Mouse (Mus musculus): ENCODE measurements at regions not wholly inside any gene's neighbourhood (a gene's known extent, or its start where the extent isn't known, plus 50 kb on each side); places are given as distances from the start of the nearest gene placed in this dataset.

DNA sequence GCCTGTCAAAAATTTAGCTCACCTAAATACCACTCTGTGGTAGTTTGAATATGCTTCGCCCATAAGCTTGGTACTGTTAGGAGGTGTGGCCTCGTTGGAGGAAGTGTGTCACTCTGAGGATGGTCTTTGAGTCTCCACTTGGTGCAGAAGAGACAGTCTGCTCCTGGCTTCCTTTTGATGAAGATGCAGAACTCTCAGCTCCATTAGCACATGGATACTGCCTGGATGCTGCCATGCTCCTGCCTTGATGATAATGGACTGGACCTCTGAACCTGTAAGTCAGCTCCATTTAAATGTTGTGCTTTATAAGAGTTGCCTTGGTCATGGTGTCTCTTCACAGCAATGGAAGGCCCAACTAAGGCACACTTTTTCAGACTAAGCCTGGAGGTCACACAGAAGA is 56.9 kb upstream of the Pik3r1 start:
- DNase-seq (ENCODE audit: extremely low spot score, low spot score) = no peak

- no peak for DNase-seq (ENCODE audit: extremely low spot score, low spot score)
Observed at GRCm38 (mm10) chr13:101831872-101832629, 64.0 kb upstream of the Pik3r1 start.

DNA sequence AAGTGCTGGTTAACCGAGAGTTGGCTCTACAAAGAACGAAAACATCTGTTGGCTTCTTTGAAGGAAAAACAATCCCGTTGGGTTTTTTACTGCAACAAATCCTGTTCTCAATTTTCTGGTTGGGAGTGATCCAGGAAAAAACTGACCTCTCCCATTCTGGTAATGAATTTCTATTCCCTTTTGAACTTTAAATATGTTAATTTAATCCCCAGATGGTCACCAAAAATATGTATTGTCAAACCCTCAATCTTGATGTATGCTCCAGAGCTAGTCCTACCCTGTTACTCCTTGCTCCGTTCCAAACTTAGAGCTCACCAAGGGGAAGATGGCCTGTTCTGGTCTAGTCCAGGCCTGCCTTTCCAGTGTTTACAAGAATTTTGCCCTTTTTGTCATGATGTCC is 66.5 kb upstream of the Pik3r1 start:
- no peak for DNase-seq (ENCODE audit: extremely low spot score, low spot score)

GRCm38 (mm10) chr13:101836992-101837391 is 69.0 kb upstream of the Pik3r1 start:
- DNase-seq (ENCODE audit: extremely low spot score, low spot score) = no peak

DNA sequence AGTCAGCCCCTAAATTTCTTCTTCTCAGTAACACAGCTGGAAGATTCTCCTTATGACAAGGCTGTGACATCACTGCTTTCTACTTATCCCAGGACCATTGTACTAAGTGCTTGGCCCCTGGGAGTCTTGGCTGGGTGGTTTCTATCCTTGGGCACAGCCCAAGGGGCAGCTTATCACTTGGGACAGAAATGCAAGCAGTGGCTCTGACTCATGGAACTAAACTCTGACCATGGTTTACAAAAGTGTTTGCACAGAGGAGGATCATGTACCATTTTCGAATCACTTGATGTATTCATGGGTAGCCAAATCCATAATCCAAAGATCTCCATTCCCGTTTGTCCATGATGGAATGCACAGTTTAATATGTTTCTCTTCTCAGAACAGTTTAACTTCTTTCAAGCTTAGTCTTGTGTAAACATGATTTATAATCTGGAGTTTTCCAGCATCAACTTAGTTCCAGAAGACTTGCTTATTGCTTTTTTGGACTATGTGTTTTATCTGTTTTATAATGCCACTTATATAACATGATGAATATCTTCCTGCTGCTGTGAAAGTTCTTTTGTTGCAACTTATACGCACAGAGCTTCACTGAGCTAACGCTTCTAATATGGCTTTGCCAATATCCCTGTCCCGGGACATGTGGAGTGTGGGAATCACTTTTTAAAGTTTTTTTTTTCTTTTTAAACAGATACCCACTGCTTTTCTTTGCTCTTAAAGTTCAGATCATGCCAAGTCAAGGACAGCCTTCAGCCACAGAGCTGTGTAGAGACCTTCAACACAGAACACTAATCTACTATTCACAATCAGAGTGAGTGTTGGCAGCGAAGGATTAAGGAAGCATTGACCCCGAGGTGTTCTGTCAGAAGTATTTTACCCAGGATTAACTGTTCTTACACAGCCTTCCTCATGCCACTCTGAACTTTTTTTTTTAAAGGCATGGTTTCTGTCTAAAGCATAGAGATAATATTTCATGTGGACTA is 76.7 kb upstream of the Pik3r1 start:
- no peak for DNase-seq (ENCODE audit: extremely low spot score, low spot score)

GRCm38 (mm10) chr13:101846016-101846415 is 78.0 kb upstream of the Pik3r1 start:
- DNase-seq (ENCODE audit: extremely low spot score, low spot score) = no peak

DNA sequence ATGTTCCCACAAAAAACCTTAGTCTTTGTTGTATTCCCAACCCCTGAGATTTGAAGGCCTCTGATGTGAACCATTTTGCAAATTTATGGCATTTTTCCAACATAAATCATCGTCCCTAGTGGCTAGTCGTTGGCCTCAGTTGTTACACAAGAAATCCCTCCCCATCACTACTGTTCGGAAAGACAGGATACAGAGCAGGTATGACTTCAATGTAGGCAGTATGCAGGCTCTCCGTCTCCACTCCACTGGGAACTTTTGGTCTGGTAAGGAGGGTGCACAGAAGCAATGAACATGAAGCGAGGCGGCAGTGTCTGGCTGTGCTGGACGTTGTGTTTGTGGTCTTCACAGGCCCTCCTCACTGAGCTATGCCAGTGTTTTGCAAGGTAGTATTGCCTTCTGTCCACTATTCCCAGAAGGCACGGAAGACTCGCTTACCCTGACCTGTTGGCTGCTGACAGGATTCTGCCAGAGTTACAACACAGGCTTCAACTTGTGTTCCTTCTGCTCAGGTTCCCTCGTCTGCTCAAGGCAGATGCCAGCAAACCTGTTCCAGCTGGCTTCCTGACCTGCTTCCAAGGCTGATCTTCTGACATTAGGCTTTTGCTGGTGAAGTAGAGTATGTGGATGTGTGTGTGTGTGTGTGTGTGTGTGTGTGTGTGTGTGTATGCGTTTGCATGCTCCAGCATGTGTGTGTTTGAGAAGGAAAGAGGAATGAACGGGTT is 80.0 kb upstream of the Pik3r1 start:
- DNase-seq (ENCODE audit: extremely low spot score, low spot score) = no peak

DNA sequence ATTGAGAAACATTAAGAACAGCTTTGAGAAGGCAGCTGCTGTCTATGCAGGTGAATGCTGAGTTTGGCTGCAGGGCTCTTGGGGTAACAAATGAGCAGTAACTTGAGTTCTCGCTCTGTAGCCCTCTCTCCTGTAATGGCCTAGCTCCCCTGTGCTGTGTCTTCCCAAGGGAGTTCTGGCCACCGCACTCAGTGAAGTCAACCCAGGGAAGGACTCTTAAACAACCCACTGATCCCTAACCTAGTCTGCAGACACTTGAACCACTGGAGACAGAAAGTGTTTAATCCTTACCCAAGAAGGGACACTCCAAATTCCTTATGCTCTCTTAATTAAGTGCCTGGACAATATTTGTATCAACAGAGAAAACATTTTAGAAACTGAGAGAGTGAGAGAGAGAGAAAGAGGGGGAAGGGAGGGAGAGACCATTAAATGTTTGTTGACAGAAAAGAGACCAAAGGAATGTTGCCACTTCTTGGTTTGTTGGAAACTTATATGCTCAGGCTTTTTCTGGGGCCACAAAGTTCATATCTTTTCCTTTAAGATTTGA is 80.7 kb upstream of the Pik3r1 start:
- DNase-seq (ENCODE audit: extremely low spot score, low spot score) = no peak

DNA sequence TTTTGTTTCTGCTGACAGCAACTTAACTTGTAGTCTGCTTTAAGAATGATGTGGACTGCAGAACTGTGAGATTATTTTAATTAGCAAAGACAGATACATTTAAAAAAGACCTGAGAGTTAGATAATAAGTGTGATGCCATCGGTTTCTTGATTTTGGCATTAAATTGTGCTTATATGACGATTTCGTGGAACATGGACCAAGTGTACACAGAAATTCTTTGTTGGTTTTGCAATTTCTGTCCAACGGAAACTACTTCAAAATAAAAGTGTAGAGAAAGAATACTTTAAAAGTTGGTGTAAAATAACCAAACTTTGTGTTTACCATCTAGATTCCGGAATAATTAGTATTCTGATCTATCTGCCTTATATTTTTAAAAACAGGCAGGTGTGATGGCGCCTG is 81.4 kb upstream of the Pik3r1 start:
- no peak for DNase-seq (ENCODE audit: extremely low spot score, low spot score)

- DNase-seq (ENCODE audit: extremely low spot score, low spot score) = no peak
Observed at GRCm38 (mm10) chr13:101851329-101851728, 83.3 kb upstream of the Pik3r1 start.

DNA sequence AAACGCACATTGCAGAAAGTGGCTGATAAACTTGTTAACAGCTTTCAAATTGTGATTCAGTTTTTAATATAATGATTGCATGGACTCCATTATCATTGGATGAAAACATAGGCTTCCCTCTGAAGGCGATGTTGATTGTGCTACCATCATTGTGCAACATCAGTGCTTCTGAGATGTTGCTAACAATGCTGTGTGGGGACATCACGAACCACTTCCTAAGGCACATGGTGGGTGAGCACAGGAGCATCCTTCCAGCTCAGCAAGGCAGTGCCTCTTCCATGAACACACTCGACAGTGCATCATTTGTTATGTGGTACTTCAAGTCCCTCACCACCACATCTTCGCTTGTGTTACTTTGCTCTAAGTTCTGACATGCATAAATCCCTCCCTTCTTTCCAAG is 84.9 kb upstream of the Pik3r1 start:
- no peak for DNase-seq (ENCODE audit: extremely low spot score, low spot score)

- DNase-seq (ENCODE audit: extremely low spot score, low spot score) = no peak
Observed at GRCm38 (mm10) chr13:101855141-101855540, 87.1 kb upstream of the Pik3r1 start.

- no peak for DNase-seq (ENCODE audit: extremely low spot score, low spot score)
Observed at GRCm38 (mm10) chr13:101860704-101861103, 92.7 kb upstream of the Pik3r1 start.

DNA sequence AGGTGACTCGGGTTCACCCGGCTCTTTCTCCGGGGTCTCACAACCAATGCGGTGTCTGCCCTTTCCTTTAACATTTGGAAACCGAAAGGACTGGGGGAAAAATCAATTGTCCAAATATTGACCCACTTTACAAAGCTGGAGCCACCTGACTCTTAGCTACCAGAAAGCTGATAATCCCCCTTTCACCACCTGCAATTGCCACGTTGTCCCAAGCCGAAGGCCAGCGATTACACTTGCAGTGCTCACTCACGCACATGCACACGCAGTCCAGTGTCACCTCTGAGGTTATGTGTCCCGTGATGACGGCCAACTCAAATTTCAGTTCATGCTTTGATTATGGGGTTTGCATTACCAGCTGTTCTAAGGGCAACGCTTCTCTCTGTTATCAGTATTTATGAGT is 94.0 kb upstream of the Pik3r1 start:
- DNase-seq (ENCODE audit: extremely low spot score, low spot score) = no peak

GRCm38 (mm10) chr13:101863015-101863414 is 95.0 kb upstream of the Pik3r1 start:
- DNase-seq (ENCODE audit: extremely low spot score, low spot score) = no peak

DNA sequence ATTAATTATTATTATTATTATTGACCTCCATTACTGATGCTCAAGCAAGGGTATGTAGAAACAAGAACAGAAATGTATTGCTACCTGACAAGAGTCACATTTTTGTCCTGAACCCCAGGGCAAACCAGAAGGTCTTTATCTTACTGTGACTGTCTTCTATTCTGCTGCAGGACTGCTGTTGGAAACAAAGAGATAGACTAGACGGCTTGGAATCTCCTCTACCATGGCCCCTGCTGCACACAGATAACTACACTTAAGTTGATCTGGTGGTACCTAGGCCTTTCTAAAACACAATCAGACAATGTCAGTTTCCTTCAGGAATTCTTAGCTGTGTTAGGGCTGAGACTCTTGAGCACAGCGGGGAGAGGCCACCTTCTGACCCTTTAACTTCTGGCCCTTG is 95.6 kb upstream of the Pik3r1 start:
- DNase-seq (ENCODE audit: extremely low spot score, low spot score) = no peak

DNA sequence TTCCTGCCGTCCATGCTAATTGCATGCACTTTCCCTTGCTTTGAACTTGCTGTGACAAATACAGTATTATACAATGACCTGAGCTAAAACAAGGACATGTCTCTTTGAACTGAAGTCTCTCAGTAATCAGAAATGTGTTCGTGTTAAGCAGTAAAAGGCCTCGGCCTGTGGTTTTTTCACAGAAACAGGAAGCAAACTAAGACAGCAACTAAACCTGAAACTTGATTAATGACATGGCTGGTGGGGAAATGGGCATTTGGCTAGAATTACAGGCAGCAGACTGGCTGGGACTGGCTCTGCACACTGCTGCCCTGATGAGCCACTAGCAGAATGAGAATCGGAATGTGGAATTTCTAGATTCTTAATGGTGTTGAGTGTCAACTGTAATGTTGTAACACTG is 98.8 kb upstream of the Pik3r1 start:
- no peak for DNase-seq (ENCODE audit: extremely low spot score, low spot score)

GRCm38 (mm10) chr13:101874761-101875160 is 106.7 kb upstream of the Pik3r1 start:
- DNase-seq (ENCODE audit: extremely low spot score, low spot score) = no peak

DNA sequence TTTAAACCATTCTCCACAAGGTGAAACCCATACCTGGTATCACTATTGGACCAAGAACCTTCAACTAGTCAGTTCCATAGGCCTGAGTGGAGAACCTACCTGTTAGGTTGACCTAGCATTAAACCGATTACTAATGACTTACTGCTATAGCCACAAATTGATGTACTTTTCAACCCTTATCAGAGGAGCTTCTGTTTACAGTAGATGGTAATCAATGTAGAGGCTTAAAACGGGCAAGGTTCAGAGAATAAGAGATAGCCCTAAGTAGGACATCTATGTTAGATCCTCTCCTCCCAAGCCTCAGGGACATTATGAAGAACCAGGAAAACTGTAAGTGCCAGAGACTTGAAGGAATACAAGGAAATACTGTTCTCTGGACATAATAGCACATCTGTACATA is 108.1 kb upstream of the Pik3r1 start:
- no peak for DNase-seq (ENCODE audit: extremely low spot score, low spot score)

GRCm38 (mm10) chr13:101876601-101877000 is 108.6 kb upstream of the Pik3r1 start:
- DNase-seq (ENCODE audit: extremely low spot score, low spot score) = no peak

DNA sequence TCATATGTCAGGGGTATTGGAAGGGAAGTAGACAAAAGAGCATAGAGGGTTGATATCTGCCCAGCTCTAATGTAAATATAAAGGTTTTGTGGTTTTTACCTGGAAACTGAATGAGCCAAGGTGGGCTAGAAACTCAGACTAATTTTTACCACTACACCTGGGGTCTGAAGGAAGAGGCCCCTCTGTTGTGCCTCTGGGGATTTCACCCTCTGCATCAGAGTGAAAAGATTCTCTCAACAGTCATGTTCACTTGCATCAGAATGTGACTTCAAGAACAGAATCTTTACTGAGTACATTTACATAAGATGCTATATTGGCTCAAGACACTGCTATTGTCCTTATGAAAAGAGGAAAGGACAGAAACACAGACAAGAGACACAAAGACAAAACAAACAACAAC is 110.2 kb upstream of the Pik3r1 start:
- no peak for DNase-seq (ENCODE audit: extremely low spot score, low spot score)

All from neural tube, embryonic 10.5 days (tissue).